Mouse (Mus musculus) adrenal gland, adult (tissue): ENCODE measurements around the gene Bglap2.

Source experiments
- DNase-seq, 2 experiments: peaks; one replicate each; pipeline ENCODE4 v3.0.0; 2022 to 2023; ENCODE audit warnings: low spot score in 1 of 2; ENCODE audit not compliant: inconsistent age in 2 of 2

Gene Bglap2

DNA sequence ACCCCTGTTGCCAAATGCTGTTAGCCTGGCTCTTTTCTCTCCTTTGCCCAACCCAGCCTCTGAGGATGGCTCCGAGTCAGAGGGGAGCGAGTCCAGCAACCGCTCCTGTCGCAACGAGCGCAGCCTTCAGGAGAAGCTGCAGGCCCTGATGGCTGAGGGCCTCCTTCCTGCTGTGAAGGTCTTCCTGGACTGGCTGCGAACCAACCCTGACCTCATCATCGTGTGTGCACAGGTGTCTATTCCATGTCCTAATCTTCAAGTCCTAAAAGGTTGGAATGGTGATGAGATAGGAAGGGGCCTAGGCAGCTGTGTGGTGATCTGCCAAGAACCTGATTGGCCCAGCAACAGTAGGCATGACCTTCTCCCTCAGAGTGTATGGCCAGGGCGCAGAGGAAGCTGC, 25.6 kb downstream of the Bglap2 start:
- peak in 1 of 2 experiments; percentile 51 for DNase-seq

GRCm38 (mm10) chr3:88350732-88351131, 27.8 kb downstream of the Bglap2 start:
- DNase-seq = no peak

DNA sequence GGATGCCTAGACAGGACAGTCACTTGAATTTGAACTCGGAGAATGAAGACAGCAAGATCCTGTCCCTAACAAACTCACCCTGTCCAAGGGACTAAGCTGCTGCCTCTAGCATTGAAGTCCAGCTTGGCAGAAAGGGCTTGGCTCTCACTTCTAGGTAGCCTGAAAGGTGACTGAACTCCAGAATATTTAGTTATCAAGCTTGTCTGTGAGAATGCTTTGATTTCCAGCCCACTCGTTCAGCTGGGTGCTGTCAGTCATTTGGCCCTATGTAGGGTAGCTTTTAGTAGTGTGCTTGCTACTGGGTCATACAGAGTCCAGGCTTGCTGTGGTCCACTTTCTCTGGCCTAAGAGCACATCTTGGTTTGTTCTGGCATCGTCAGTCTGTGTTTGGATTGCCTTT, 39.5 kb downstream of the Bglap2 start:
- DNase-seq = no peak

GRCm38 (mm10) chr3:88338316-88338715, 40.2 kb downstream of the Bglap2 start:
- no peak for DNase-seq

- peak in 1 of 2 experiments; percentile 68 for DNase-seq
These were observed 41.0 kb downstream of the Bglap2 start for GRCm38 (mm10) chr3:88337367-88338020.

GRCm38 (mm10) chr3:88336058-88337013, 42.2 kb downstream of the Bglap2 start, which contains the start of the genes Tmem79 and Smg5:
Gene Tmem79 (minus strand): TSS chr3:88336148.
Gene Smg5 (plus strand): TSS chr3:88336260.
- DNase-seq = peak; percentile 97 to 99

- DNase-seq = peak in 1 of 2 experiments; percentile 88
These were observed 43.0 kb downstream of the Bglap2 start for GRCm38 (mm10) chr3:88335436-88336053.

- DNase-seq = peak in 1 of 2 experiments; percentile 49
These were observed 43.5 kb downstream of the Bglap2 start for GRCm38 (mm10) chr3:88334902-88335435.

DNA sequence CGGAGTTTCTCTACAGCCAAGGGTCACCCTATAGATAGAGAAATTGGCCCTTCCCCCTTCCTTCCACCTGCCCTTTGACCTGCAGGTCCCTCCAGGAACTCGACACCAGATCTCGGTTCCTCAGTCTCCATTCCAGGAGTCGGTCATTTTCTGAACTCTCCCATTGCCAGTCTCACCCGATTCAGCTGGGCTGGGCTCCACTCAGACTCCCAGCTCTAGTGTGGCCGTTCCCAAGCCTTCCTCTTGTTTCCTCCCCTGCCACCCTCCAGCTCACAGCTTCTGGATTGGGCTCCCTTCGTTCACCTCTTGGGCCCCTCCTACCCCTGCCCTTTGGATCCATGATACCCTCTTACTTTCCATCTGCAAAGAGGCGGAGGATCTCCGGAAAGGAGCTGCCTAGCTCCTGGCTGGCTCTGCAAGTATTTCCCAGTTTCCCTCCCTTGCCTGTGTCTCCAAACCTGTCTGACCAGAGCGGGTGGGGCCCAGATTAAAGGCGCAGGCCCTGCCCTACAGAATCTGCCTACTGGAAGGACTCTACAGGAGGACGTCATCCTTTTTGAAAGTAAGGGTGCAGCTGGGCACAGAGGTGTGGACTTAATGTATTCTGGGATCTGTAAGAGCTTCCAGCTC, 44.4 kb downstream of the Bglap2 start:
- peak in 1 of 2 experiments; percentile 41 for DNase-seq

DNA sequence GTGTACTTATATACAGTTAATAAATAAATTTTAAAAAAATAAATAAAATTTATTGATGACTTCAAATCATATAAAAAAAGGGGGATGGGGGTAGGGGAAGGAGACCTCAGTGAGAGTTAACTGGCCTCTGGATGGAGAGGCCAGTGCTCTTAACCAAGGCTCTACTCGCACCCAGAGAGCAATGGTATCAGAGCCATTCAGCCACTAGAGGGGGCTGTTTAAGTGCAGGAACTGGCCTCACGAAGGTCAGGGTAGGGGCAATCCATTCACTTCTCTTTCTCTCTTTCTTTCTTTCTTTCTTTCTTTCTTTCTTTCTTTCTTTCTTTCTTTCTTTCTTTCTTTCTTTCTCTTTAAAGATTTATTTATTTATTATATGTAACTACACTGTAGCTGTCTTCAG, 47.2 kb downstream of the Bglap2 start:
- peak; percentile 50 to 86 for DNase-seq

GRCm38 (mm10) chr3:88328956-88329355, 49.5 kb downstream of the Bglap2 start:
- DNase-seq = no peak
